Mouse (Mus musculus): ENCODE measurements around the gene Nectin4. TPM values are rescaled to one million over a fixed set of nuclear protein-coding genes. Genes with fewer than 3 reads are reported as not detected.

The Nectin4 gene
- polyA plus RNA-seq, 3 experiments from 2014 or later, result 0.09 to 0.25 TPM; not detected in 1

- peak; percentile 12 for ATAC-seq
Measured at GRCm38 (mm10) chr1:171412446-171412845, 42.5 kb downstream of the Nectin4 start.

GRCm38 (mm10) chr1:171413608-171414007 is 43.7 kb downstream of the Nectin4 start:
- ATAC-seq, result no peak

- no peak for ATAC-seq
Measured at GRCm38 (mm10) chr1:171418660-171419059, 48.8 kb downstream of the Nectin4 start, which contains the start of gene Tstd1. TSS of gene Tstd1 (plus strand) at chr1:171418872.

- ATAC-seq, result no peak
Measured at GRCm38 (mm10) chr1:171419291-171419882, 49.5 kb downstream of the Nectin4 start.

- ATAC-seq, result no peak
Measured at GRCm38 (mm10) chr1:171419905-171420304, 50.0 kb downstream of the Nectin4 start.

GRCm38 (mm10) chr1:171422504-171423095 is 52.7 kb downstream of the Nectin4 start:
- ATAC-seq, result no peak

GRCm38 (mm10) chr1:171424638-171425037 is 54.7 kb downstream of the Nectin4 start:
- no peak for ATAC-seq

- no peak for ATAC-seq
Measured at GRCm38 (mm10) chr1:171425126-171425525, 55.2 kb downstream of the Nectin4 start.

- no peak for ATAC-seq
Measured at GRCm38 (mm10) chr1:171432158-171432557, 62.3 kb downstream of the Nectin4 start.

GRCm38 (mm10) chr1:171435288-171435814 is 65.5 kb downstream of the Nectin4 start:
- ATAC-seq, result no peak

- no peak for ATAC-seq
Measured at GRCm38 (mm10) chr1:171435974-171436373, 66.1 kb downstream of the Nectin4 start.

- ATAC-seq, result peak; percentile 96
Measured at GRCm38 (mm10) chr1:171437264-171438013, 67.5 kb downstream of the Nectin4 start, which contains the start of gene F11r. TSS of gene F11r (plus strand) at chr1:171437535.

Other genes with a start within 250 kb of the Nectin4 start
- gene Sdhc, start 219.5 kb upstream of the Nectin4 start, polyA plus RNA-seq (2017; shearing (Covaris generic)), result 100 to 1,000 TPM; 115 to 153 (median 125) TPM
- gene Mpz, start 219.4 kb upstream of the Nectin4 start, polyA plus RNA-seq (2017; shearing (Covaris generic)), result not detected
- not detected for gene Pcp4l1, start 173.8 kb upstream of the Nectin4 start, polyA plus RNA-seq (2017; shearing (Covaris generic))
- gene Nr1i3, start 156.1 kb upstream of the Nectin4 start, polyA plus RNA-seq (2017; shearing (Covaris generic)), result under 1 TPM; 0.39 to 0.75 (median 0.75) TPM
- gene Tomm40l, start 147.6 kb upstream of the Nectin4 start, polyA plus RNA-seq (2017; shearing (Covaris generic)), result 10 to 100 TPM; 24.1 to 34.6 (median 28.7) TPM
- gene Apoa2, start 145.0 kb upstream of the Nectin4 start, polyA plus RNA-seq (2017; shearing (Covaris generic)), result not detected
- gene Fcer1g, start 135.7 kb upstream of the Nectin4 start, polyA plus RNA-seq (2017; shearing (Covaris generic)), result 10 to 100 TPM in 1 of 3 experiments, not detected in 2; 10.7 TPM
- under 1 TPM in 1 of 3 experiments, not detected in 2; 0.09 TPM for gene Adamts4, start 119.7 kb upstream of the Nectin4 start, polyA plus RNA-seq (2017; shearing (Covaris generic))
- 100 to 1,000 TPM; 106 to 120 (median 119) TPM for gene Ndufs2, start 118.7 kb upstream of the Nectin4 start, polyA plus RNA-seq (2017; shearing (Covaris generic))
- gene B4galt3, start 99.8 kb upstream of the Nectin4 start, polyA plus RNA-seq (2017; shearing (Covaris generic)), result 10 to 100 TPM; 35.3 to 68.9 (median 60.8) TPM
- gene Ppox, start 88.9 kb upstream of the Nectin4 start, polyA plus RNA-seq (2017; shearing (Covaris generic)), result 10 to 100 TPM; 38.2 to 90.1 (median 78.6) TPM
- gene Usp21, start 82.1 kb upstream of the Nectin4 start, polyA plus RNA-seq (2017; shearing (Covaris generic)), result 10 to 100 TPM; 11.0 to 25.3 (median 15.4) TPM
- gene Ufc1, start 75.1 kb upstream of the Nectin4 start, polyA plus RNA-seq (2017; shearing (Covaris generic)), result 100 to 1,000 TPM in 1 of 3 experiments, 10 to 100 TPM in 2; 74.6 to 118 (median 92.5) TPM
- 10 to 100 TPM; 35.5 to 41.7 (median 39.7) TPM for gene Dedd, start 41.0 kb upstream of the Nectin4 start, polyA plus RNA-seq (2017; shearing (Covaris generic))
- gene Nit1, start 24.5 kb upstream of the Nectin4 start, polyA plus RNA-seq (2017; shearing (Covaris generic)), result 10 to 100 TPM; 24.6 to 32.9 (median 30.1) TPM
- 10 to 100 TPM; 48.9 to 70.1 (median 58.1) TPM for gene Pfdn2, start 24.4 kb upstream of the Nectin4 start, polyA plus RNA-seq (2017; shearing (Covaris generic))
- 1 to 10 TPM in 1 of 3 experiments, under 1 TPM in 1, not detected in 1; 0.54 to 1.4 TPM for gene Klhdc9, start 9.3 kb upstream of the Nectin4 start, polyA plus RNA-seq (2017; shearing (Covaris generic))
- gene Arhgap30, start 18.9 kb downstream of the Nectin4 start, polyA plus RNA-seq (2017; shearing (Covaris generic)), result 10 to 100 TPM; 73.5 to 84.6 (median 78.0) TPM
- 10 to 100 TPM; 46.9 to 62.6 (median 57.2) TPM for gene Usf1, start 41.2 kb downstream of the Nectin4 start, polyA plus RNA-seq (2017; shearing (Covaris generic))
- 10 to 100 TPM in 2 of 3 experiments, 1 to 10 TPM in 1; 9.8 to 17.9 (median 12.6) TPM for gene Tstd1, start 48.8 kb downstream of the Nectin4 start, polyA plus RNA-seq (2017; shearing (Covaris generic))
- gene F11r, start 67.4 kb downstream of the Nectin4 start, polyA plus RNA-seq (2017; shearing (Covaris generic)), result 1 to 10 TPM in 1 of 3 experiments, under 1 TPM in 2; 0.32 to 1.0 (median 0.55) TPM
- 10 to 100 TPM in 2 of 3 experiments, 1 to 10 TPM in 1; 8.9 to 13.0 (median 10.3) TPM for gene Alyref2, start 133.4 kb downstream of the Nectin4 start, polyA plus RNA-seq (2017; shearing (Covaris generic))
- not detected for gene Itln1, start 165.2 kb downstream of the Nectin4 start, polyA plus RNA-seq (2017; shearing (Covaris generic))
- gene Cd244a, start 189.1 kb downstream of the Nectin4 start, polyA plus RNA-seq (2017; shearing (Covaris generic)), result 1 to 10 TPM in 1 of 3 experiments, under 1 TPM in 1, not detected in 1; 0.20 to 1.6 TPM
- 10 to 100 TPM; 58.2 to 92.2 (median 79.1) TPM for gene Ly9, start 237.3 kb downstream of the Nectin4 start, polyA plus RNA-seq (2017; shearing (Covaris generic))

Measured in inflammation-experienced regulatory T-cells, adult 6 months (primary cell).